Mouse (Mus musculus): Measurements from ENCODE around the gene Palld.

DNA sequence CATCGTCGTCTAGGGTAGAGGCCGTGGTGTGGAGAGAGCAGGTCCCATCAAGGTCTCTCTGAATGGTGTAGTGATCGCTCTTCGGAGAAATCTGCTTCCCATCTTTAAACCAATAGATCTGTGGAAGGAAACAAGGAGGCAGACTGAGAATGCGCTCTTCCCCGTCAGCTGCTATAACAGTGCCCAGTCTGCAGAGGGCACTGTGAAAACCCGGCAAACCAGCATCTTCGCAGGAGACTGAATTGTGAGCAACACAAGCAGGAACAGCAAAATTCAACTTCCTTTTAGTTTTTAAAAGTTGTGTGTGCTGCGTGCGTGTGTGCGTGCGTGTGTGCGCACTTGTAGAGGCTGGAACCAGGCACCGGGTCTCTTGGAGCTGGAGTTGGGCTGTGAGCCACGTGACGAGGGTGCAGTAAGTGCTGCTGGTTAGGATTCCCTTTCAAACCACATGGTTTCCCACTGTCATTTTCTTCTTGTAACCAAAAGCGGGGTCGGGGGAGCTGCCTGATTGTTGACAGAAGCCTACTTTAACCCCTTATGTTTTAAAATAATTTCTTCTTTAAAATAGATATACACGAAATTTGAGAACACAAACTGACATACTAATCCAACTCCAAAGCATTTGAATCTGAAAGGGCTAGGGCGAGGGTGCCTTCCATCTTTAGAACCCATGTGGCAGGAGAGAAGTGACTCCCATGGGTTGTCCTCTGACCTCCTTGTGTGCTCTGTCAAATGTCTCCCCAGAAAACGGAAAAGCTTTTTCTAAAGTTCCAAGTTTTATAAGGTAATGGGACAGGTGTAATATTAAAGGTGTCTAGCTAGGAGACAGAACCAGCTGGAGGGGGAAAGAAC, 370.3 kb downstream of the Palld start:
- no peak for TF ChIP-seq CTCF (IDR thresholded peaks at IDR 0.05; ENCODE audit: extremely low read depth, insufficient read depth, insufficient read length, insufficient replicate concordance)
- no peak for TF ChIP-seq POLR2A (IDR thresholded peaks at IDR 0.05; ENCODE audit: low read depth, low read length)

Data from spleen, adult 2 months (tissue).